Mouse (Mus musculus) cortical plate, adult 2 months (tissue): ENCODE measurements around the gene B3gnt9. TPM values are rescaled to one million over a fixed set of nuclear protein-coding genes. Genes with fewer than 3 reads are reported as not detected.
"Not testable (repeated sequence)": the region's sequence is repeated elsewhere in the genome, so short reads cannot be mapped to it uniquely, and the experiment has no call there.

Experiments used
- H3K27ac ChIP-seq: fragments of 200-500 bp; 2 replicates; pipeline ENCODE4 v1.5.1; 2012; ENCODE audit warnings: low read length, control low read depth, inconsistent platforms; ENCODE audit not compliant: insufficient read depth
- H3K4me1 ChIP-seq: fragments of 200-500 bp; 2 replicates; pipeline ENCODE4 v1.6.1; 2011; ENCODE audit warnings: low read length; ENCODE audit not compliant: control insufficient read depth, insufficient read depth
- H3K4me3 ChIP-seq: fragments of 200-500 bp; 2 replicates; pipeline ENCODE4 v1.5.1; 2011; ENCODE audit warnings: mild to moderate bottlenecking, low read length, control low read depth; ENCODE audit not compliant: insufficient read depth
- CTCF ChIP-seq: fragments of 200-500 bp; IDR thresholded peaks from 2 replicates; pipeline ENCODE4 v1.5.1; 2011; ENCODE audit warnings: mild to moderate bottlenecking, control low read depth, low read length; ENCODE audit not compliant: insufficient read depth; ENCODE audit errors: extremely low read depth
- POLR2A ChIP-seq: fragments of 200-500 bp; IDR thresholded peaks from 2 replicates; pipeline ENCODE4 v1.6.1; 2011; ENCODE audit warnings: mild to moderate bottlenecking, low read length, control low read depth; ENCODE audit not compliant: insufficient read depth; ENCODE audit errors: extremely low read depth
- polyA plus RNA-seq: library from polyadenylated mRNA; depleted of rRNA; stranded (reverse); fragments of >200 nt; gene quantifications from 2 replicates; pipeline ENCODE4 v1.2.3, GENCODE M21; 2012

The B3gnt9 gene
- polyA plus RNA-seq, 1 experiment, result 5.5 TPM

GRCm38 (mm10) chr8:105293405-105293804, 38.5 kb upstream of the B3gnt9 start:
- H3K4me3 ChIP-seq, result no peak overlapping the region
- no peak overlapping the region for H3K27ac ChIP-seq
- no peak for TF ChIP-seq CTCF
- TF ChIP-seq POLR2A, result no peak
- no peaks in the 10 kb centered on the region for H3K4me1 ChIP-seq

DNA sequence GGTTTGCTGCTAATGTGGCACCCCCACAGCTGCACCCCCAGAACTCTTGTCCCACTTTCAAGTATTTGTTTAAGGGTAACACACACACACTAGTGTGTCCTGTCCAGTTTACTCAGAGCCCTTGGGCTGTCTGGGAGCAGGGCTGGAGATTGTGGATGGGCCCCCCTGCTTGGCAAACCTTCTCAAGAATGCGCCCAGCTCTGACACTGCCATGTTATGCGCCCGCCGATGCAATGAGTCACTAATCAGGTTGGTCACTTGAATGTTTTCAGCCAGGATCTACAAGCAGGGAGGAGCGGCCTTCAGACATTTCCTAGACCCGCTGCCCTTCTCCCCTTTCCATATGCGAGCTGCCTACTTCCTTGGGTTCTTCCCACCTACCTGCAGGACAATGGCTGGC, 37.5 kb upstream of the B3gnt9 start:
- peaks cover 2% of the 10 kb centered on the region; the same call in 1 of the 2 replicates for H3K4me1 ChIP-seq
- TF ChIP-seq POLR2A, result no peak
- TF ChIP-seq CTCF, result no peak
- H3K27ac ChIP-seq, result no peak overlapping the region
- no peak overlapping the region for H3K4me3 ChIP-seq

GRCm38 (mm10) chr8:105291802-105292201, 36.8 kb upstream of the B3gnt9 start:
- TF ChIP-seq CTCF, result 0 out of 2 replicates have a peak, but pooled peaks have one; percentile 3
- not testable (repeated sequence) for H3K4me1 ChIP-seq, H3K4me3 ChIP-seq, H3K27ac ChIP-seq

DNA sequence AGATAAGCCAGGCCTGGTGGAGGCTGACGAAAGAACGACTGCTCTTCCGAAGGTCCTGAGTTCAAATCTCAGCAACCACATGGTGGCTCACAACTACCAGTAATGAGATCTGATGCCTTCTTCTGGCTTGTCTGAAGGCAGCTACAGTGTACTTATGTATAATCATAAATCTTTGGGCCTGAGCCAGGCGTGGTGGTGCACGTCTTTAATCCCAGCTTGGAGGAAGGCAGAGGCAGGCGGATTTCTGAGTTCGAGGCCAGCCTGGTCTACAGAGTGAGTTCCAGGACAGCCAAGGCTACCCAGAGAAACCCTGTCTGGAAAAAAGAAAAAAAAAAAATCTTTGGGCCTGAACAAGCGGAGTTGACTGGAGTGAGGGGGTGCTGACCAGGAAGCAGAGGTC, 36.4 kb upstream of the B3gnt9 start:
- not testable (repeated sequence) for H3K4me1 ChIP-seq, H3K27ac ChIP-seq, H3K4me3 ChIP-seq

GRCm38 (mm10) chr8:105290554-105291314, 35.8 kb upstream of the B3gnt9 start:
- Histone ChIP-seq H3K4me3 (no peak overlapping the region; the same call in 1 of the 2 replicates), H3K4me1 (peaks cover 2% of the 10 kb centered on the region; the same call in 1 of the 2 replicates), H3K27ac (no peak overlapping the region)
- TF ChIP-seq POLR2A, result no peak
- TF ChIP-seq CTCF, result peak; percentile 71

DNA sequence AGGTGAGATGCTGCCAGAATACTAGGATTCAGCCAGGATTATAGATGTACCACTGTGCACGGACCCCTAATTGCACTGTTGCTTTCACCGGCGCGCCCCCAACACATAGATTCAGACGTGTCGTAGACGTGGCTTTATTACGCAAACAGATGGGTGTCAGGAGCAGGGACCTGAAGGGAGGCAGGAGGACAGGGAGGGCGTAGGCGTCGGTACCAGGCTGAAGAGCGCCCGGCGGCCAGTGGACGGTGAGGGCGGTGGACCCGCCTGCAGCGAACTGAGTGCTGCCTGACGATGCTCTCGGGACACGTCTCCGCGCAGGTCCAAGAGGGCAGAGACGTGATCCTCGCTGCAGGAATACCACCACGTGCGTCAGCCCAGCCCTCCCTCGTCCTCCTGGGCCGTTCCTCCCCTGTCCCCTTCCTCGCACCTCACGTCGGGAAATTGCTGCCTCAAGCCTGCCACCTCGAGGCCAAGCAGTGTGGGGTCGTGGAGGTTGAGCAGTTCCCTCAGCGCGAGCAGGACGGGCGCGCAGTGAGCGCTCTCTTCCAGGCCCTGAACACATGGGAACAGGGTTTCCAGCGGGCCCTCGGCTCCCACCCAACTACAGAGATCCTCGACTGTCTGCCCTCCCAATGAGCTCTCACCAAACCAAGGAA, 35.0 kb upstream of the B3gnt9 start, which contains the start of gene 4931428F04Rik:
4931428F04Rik (minus strand) TSS at position 60 of the 656 bp plus-strand sequence.
- Histone ChIP-seq H3K27ac (peak within 1 kb of the TSS; percentile 18; the same call in 1 of the 2 replicates), H3K4me1 (peaks cover 2% of the 10 kb centered on the region; the same call in 1 of the 2 replicates), H3K4me3 (peak within 1 kb of the TSS; percentile 43)
- TF ChIP-seq CTCF, result peak; percentile 42; the same call in 1 of the 2 replicates
- TF ChIP-seq POLR2A, result no peak

DNA sequence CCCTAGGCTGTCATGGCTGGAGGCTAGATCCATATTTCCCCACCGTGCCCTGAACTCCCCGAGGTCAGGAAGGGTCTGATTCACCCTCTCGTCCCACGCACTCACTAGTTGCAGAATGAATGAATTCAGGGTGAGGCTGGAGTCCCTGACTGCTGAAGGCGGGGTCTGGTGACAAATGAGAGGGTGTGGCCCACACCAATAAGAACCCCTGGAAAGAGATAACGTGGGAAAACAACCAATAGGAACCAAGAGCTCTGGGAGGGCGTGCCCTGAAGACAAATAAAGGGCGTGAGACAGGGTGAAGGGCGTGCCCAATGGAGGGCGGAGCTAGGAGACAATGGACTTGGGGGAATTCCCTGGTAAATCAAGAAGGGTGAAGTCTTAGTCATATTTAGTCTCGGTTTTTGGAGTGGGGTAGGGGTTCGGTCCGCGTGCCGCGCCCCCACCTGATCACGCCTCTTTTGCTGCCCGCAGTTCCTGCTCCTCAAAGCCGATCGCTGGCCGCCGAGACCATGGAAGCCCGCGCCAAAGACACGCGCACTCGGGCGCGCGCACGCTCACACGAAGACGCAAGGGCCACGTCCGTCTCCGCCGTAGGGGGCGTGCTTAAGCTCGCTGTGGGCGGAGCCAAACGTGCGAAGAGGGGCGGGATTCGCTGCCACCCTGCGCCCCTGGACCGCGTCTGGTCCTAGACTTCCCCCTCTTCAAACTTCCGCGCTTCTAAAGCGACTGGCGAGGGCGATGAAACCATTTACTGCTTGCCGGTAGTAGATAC, 34.2 kb upstream of the B3gnt9 start:
- Histone ChIP-seq H3K4me3 (peak overlapping the region; percentile 43), H3K4me1 (peaks cover 2% of the 10 kb centered on the region; the same call in 1 of the 2 replicates), H3K27ac (peak overlapping the region; percentile 18; the same call in 1 of the 2 replicates)
- TF ChIP-seq CTCF, result no peak
- peak; percentile 58; the same call in 1 of the 2 replicates for TF ChIP-seq POLR2A

- Histone ChIP-seq H3K4me3 (peak overlapping the region; percentile 43), H3K27ac (no peak overlapping the region)
- TF ChIP-seq CTCF (no peak), POLR2A (no peak)
Measured at GRCm38 (mm10) chr8:105288231-105288630, 33.3 kb upstream of the B3gnt9 start.

GRCm38 (mm10) chr8:105286907-105287306, 32.0 kb upstream of the B3gnt9 start:
- Histone ChIP-seq H3K4me1 (peaks cover 2% of the 10 kb centered on the region), H3K27ac (no peak overlapping the region), H3K4me3 (no peak overlapping the region)
- TF ChIP-seq CTCF (no peak), POLR2A (no peak)

More at GRCm38 (mm10) chr8:105288231-105288630, 33.3 kb upstream of the B3gnt9 start:
- peaks cover 2% of the 10 kb centered on the region; the same call in 1 of the 2 replicates for H3K4me1 ChIP-seq
